Mouse (Mus musculus): ENCODE data around the gene Phf24. TPM values are rescaled to one million over a fixed set of nuclear protein-coding genes. Genes with fewer than 3 reads are reported as not detected.
A peak's percentile ranks its signal among the peaks of the same experiment; 100 is the strongest.

Phf24 gene
- total and polyA plus RNA-seq, 3 experiments, result 0.31 to 0.92 TPM; not detected in 1

- DNase-seq (ENCODE audit: low read depth, low spot score), result peak; percentile 23
- H3K9ac ChIP-seq (ENCODE audit: control insufficient read depth, low read depth, low read length, poor library complexity, severe bottlenecking), result no peak overlapping the region
- peaks cover 2 to 4% of the 10 kb centered on the region in 2 experiments; a peak in 2 of 4 replicates for H3K4me1 ChIP-seq (ENCODE audit: control insufficient read depth in 1 of 2, insufficient read depth in 2 of 2, low read length in 2 of 2)
Measured at GRCm38 (mm10) chr4:42867390-42867789, 49.1 kb upstream of the Phf24 start.

GRCm38 (mm10) chr4:42868193-42868592 lies 48.3 kb upstream of the Phf24 start:
- Histone ChIP-seq H3K27me3 (ENCODE audit: control insufficient read depth in 1 of 2, insufficient read depth in 2 of 2, low read length in 2 of 2) (no peaks in the 10 kb centered on the region), H3K9me3 (replicated peaks; ENCODE audit: insufficient read depth, low read length) (no peaks in the 10 kb centered on the region), H3K4me3 (ENCODE audit: control insufficient read depth in 1 of 2, insufficient read depth in 1 of 2, low read depth in 2 of 2, low read length in 2 of 2) (no peak overlapping the region), H3K27ac (ENCODE audit: control insufficient read depth, low read depth, low read length) (no peak overlapping the region), H3K4me1 (ENCODE audit: control insufficient read depth in 1 of 2, insufficient read depth in 2 of 2, low read length in 2 of 2) (peaks cover 2 to 4% of the 10 kb centered on the region in 2 experiments; a peak in 2 of 4 replicates), H3K9ac (ENCODE audit: control insufficient read depth, low read depth, low read length, poor library complexity, severe bottlenecking) (no peak overlapping the region), H3K79me2 (ENCODE audit: control insufficient read depth, insufficient read depth, low read length, poor library complexity) (no peaks in the 10 kb centered on the region), H3K36me3 (ENCODE audit: control insufficient read depth in 1 of 2, insufficient read depth in 2 of 2, low read length in 2 of 2) (0 out of 4 replicates have a peak, but pooled peaks cover 0 to 5% of the 10 kb centered on the region in 2 experiments)
- peak; percentile 3 for DNase-seq (ENCODE audit: low read depth, low spot score)
- TF ChIP-seq POLR2A (IDR thresholded peaks at IDR 0.05; ENCODE audit: control insufficient read depth in 1 of 2, insufficient read depth in 1 of 2, low read depth in 1 of 2, low read length in 2 of 2, poor library complexity in 1 of 2), result no peak
- no peak for TF ChIP-seq TBP (IDR thresholded peaks at IDR 0.05; ENCODE audit: low read depth, low read length)
- no peak for TF ChIP-seq CTCF (IDR thresholded peaks at IDR 0.05 in 2 of 3, conservative IDR thresholded peaks at IDR 0.05 in 1 of 3; ENCODE audit: control insufficient read depth in 1 of 3, insufficient read depth in 1 of 3, low read depth in 2 of 3, low read length in 3 of 3, poor library complexity in 1 of 3, severe bottlenecking in 1 of 3)
- no peak for TF ChIP-seq USF2 (IDR thresholded peaks at IDR 0.05; ENCODE audit: borderline replicate concordance in 1 of 2, insufficient read depth in 1 of 2, low read depth in 1 of 2, low read length in 2 of 2)
- TF ChIP-seq ZMIZ1 (IDR thresholded peaks at IDR 0.05; ENCODE audit: low read depth, low read length), result no peak
- TF ChIP-seq MEF2A (IDR thresholded peaks at IDR 0.05; ENCODE audit: extremely low read depth, insufficient replicate concordance, low read depth, low read length, poor library complexity, severe bottlenecking), result no peak
- no peak for TF ChIP-seq SMC3 (IDR thresholded peaks at IDR 0.05; ENCODE audit: low read depth, low read length)
- no peak for TF ChIP-seq TCF12 (IDR thresholded peaks at IDR 0.05; ENCODE audit: low read depth, low read length)
- TF ChIP-seq BHLHE40 (IDR thresholded peaks at IDR 0.05; ENCODE audit: borderline replicate concordance, low read depth, low read length), result no peak
- TF ChIP-seq TAL1 (IDR thresholded peaks at IDR 0.05; ENCODE audit: low read length), result no peak
- TF ChIP-seq MAX (IDR thresholded peaks at IDR 0.05; ENCODE audit: low read length), result no peak
- no peak for TF ChIP-seq SIN3A (IDR thresholded peaks at IDR 0.05; ENCODE audit: low read length)
- TF ChIP-seq UBTF (IDR thresholded peaks at IDR 0.05; ENCODE audit: borderline replicate concordance, insufficient read depth, low read depth, low read length), result no peak

More at GRCm38 (mm10) chr4:42867390-42867789, 49.1 kb upstream of the Phf24 start:
- no peak overlapping the region for H3K27ac ChIP-seq (ENCODE audit: control insufficient read depth, low read depth, low read length)
- TF ChIP-seq TCF12 (IDR thresholded peaks at IDR 0.05; ENCODE audit: low read depth, low read length), result peak; percentile 69; the same call in 1 of the 2 replicates
- TF ChIP-seq EP300 (IDR thresholded peaks at IDR 0.05; ENCODE audit: low read depth in 1 of 2, low read length in 2 of 2), result peak in 1 of 2 experiments; percentile 65; a peak in 2 of 4 replicates
- TF ChIP-seq TAL1 (IDR thresholded peaks at IDR 0.05; ENCODE audit: low read length), result no peak
- H3K36me3 ChIP-seq (ENCODE audit: control insufficient read depth in 1 of 2, insufficient read depth in 2 of 2, low read length in 2 of 2), result 0 out of 4 replicates have a peak, but pooled peaks cover 0 to 5% of the 10 kb centered on the region in 2 experiments
- no peaks in the 10 kb centered on the region for H3K9me3 ChIP-seq (replicated peaks; ENCODE audit: insufficient read depth, low read length)
- no peaks in the 10 kb centered on the region for H3K79me2 ChIP-seq (ENCODE audit: control insufficient read depth, insufficient read depth, low read length, poor library complexity)
- H3K4me3 ChIP-seq (ENCODE audit: control insufficient read depth in 1 of 2, insufficient read depth in 1 of 2, low read depth in 2 of 2, low read length in 2 of 2), result no peak overlapping the region
- H3K27me3 ChIP-seq (ENCODE audit: control insufficient read depth in 1 of 2, insufficient read depth in 2 of 2, low read length in 2 of 2), result no peaks in the 10 kb centered on the region

Measured in MEL (cell line).